Mouse (Mus musculus) testis, adult 2 months (tissue): ENCODE results near the gene Coro2a.

ENCODE experiments used
- CTCF ChIP-seq: fragments of 200-500 bp; IDR thresholded peaks from 2 replicates; pipeline ENCODE4 v1.5.1; 2012; ENCODE audit warnings: low read depth, mild to moderate bottlenecking, inconsistent platforms, low read length, moderate library complexity; ENCODE audit not compliant: control insufficient read depth, insufficient read depth, insufficient replicate concordance
- POLR2A ChIP-seq: fragments of 200-500 bp; IDR thresholded peaks from 2 replicates; pipeline ENCODE4 v1.6.1; 2012; ENCODE audit warnings: low read depth, mild to moderate bottlenecking, inconsistent platforms, low read length, moderate library complexity; ENCODE audit not compliant: control insufficient read depth

GRCm38 (mm10) chr4:46532926-46533325 lies 69.1 kb downstream of the Coro2a start:
- TF ChIP-seq CTCF (no peak), POLR2A (no peak)
